Mouse (Mus musculus) hindbrain, embryonic 13.5 days (tissue): ENCODE data around the gene Olfr1336. TPM values are rescaled to one million over a fixed set of nuclear protein-coding genes. Genes with fewer than 3 reads are reported as not detected.
A peak's percentile ranks its signal among the peaks of the same experiment; 100 is the strongest.
"Not testable (repeated sequence)": the region's sequence is repeated elsewhere in the genome, so short reads cannot be mapped to it uniquely, and the experiment has no call there.

Experiments
- ATAC-seq: fragments of 200-750 bp; cut with Nextera tagmentation; 2 replicates; pipeline ENCODE4 v1.8.0; 2017; ENCODE audit warnings: moderate TSS enrichment; ENCODE audit not compliant: low FRiP score
- H3K27ac ChIP-seq: fragments of 300-500 bp; sonication (generic); 2 replicates; pipeline ENCODE4 v1.5.1; 2015; ENCODE audit warnings: inconsistent platforms, mild to moderate bottlenecking, moderate library complexity
- H3K27me3 ChIP-seq: fragments of 300-500 bp; sonication (generic); 2 replicates; pipeline ENCODE4 v1.6.1; 2015; ENCODE audit warnings: mild to moderate bottlenecking, inconsistent platforms
- H3K36me3 ChIP-seq: fragments of 300-500 bp; sonication (generic); 2 replicates; pipeline ENCODE4 v1.6.1; 2015; ENCODE audit warnings: mild to moderate bottlenecking, inconsistent platforms
- H3K4me1 ChIP-seq: fragments of 300-500 bp; sonication (generic); replicated peaks from 2 replicates; pipeline ENCODE4 v1.6.1; 2015; ENCODE audit warnings: inconsistent platforms
- H3K4me2 ChIP-seq: fragments of 300-500 bp; sonication (generic); 2 replicates; pipeline ENCODE4 v1.6.1; 2015; ENCODE audit warnings: inconsistent platforms, mild to moderate bottlenecking, moderate library complexity
- H3K4me3 ChIP-seq: fragments of 300-500 bp; sonication (generic); 2 replicates; pipeline ENCODE4 v1.5.1; 2015; ENCODE audit warnings: mild to moderate bottlenecking, inconsistent platforms
- H3K9ac ChIP-seq: fragments of 300-500 bp; sonication (generic); 2 replicates; pipeline ENCODE4 v1.6.1; 2015; ENCODE audit warnings: mild to moderate bottlenecking, inconsistent platforms
- H3K9me3 ChIP-seq: fragments of 300-500 bp; sonication (generic); 2 replicates; pipeline ENCODE4 v1.6.1; 2016; ENCODE audit warnings: inconsistent platforms
- WGBS: fragments of 180-500 bp; shearing (Covaris S2); methylation state at CpG from one replicate; pipeline ENCODE4 v1.1.7; 2015; 5-methylcytosine and 5-hydroxymethylcytosine counted together
- polyA plus RNA-seq: library from polyadenylated mRNA; unstranded; fragments of >200 nt; fragmentation: Nextera tagmentation; extraction: Ambion mirVana; gene quantifications from 2 replicates; pipeline ENCODE4 v1.2.1, GENCODE M21; 2015

Gene Olfr1336
- 0.03 TPM in 1 of 2 replicates, not detected in the other for polyA plus RNA-seq

DNA sequence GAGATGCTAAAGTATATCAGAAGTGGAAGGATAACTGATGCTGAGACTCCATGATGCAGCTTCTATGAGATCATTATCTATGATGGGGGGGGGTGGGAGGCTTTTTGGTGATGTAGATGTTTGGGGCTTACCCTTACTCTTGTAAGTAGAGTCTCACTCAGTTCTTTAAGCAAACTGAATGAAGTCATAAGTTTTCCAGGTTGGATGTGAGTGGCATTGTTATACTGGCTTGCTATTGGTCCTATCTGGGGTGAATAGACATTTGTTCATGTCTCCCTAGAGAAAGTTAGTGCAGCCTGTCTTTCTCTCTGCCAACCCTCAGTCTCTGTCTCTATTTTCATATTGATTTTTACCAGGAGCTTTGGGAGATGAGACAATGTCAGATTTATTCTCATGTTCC lies at the start of gene Olfr1336:
Gene Olfr1336 (plus strand): TSS at position 301 of the 400 bp plus-strand sequence.
- H3K9me3 ChIP-seq, result no peaks in the 10 kb centered on the region
- H3K4me3 ChIP-seq, result no peak within 1 kb of the TSS
- H3K27ac ChIP-seq, result no peak within 1 kb of the TSS
- no peaks in the 10 kb centered on the region for H3K27me3 ChIP-seq
- H3K9ac ChIP-seq, result no peak within 1 kb of the TSS
- ATAC-seq, result no peak
- H3K4me1 ChIP-seq, result no peaks in the 10 kb centered on the region
- H3K4me2 ChIP-seq, result no peak within 1 kb of the TSS
- H3K36me3 ChIP-seq, result no peaks in the 10 kb centered on the region

DNA sequence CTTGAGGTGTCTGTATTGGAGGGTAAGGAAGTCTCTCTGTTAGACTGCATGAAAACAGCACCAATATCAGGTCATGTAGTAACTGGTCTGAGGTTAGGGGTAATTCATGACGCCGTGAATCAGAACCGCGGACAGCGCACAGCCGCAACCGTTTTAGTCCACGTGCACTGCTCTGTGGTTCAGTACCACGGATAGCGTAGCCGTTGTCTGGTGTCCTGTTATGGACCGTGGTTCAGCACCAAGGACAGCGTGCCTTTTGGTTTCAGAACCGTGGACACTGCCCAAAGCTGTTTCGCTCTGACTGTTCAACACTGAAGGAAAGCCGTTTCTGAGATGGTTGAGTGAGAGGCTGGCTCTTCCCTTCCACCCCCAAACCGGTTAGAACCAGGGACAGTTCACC lies 45.9 kb upstream of the Olfr1336 start, which contains the start of gene Gm20715:
Gene Gm20715 (plus strand): TSS at position 235 of the 400 bp plus-strand sequence.
- no peaks in the 10 kb centered on the region for H3K27me3 ChIP-seq
- H3K4me3 ChIP-seq, result no peak within 1 kb of the TSS
- no peak within 1 kb of the TSS for H3K4me2 ChIP-seq
- H3K9ac ChIP-seq, result no peak within 1 kb of the TSS
- H3K4me1 ChIP-seq, result no peaks in the 10 kb centered on the region
- no peak within 1 kb of the TSS for H3K27ac ChIP-seq
- ATAC-seq, result peak; percentile 47; the same call in 1 of the 2 replicates
- H3K36me3 ChIP-seq, result no peaks in the 10 kb centered on the region
- H3K9me3 ChIP-seq, result no peaks in the 10 kb centered on the region
- WGBS, result 2% methylated on average over 17 of the region's 17 CpGs

DNA sequence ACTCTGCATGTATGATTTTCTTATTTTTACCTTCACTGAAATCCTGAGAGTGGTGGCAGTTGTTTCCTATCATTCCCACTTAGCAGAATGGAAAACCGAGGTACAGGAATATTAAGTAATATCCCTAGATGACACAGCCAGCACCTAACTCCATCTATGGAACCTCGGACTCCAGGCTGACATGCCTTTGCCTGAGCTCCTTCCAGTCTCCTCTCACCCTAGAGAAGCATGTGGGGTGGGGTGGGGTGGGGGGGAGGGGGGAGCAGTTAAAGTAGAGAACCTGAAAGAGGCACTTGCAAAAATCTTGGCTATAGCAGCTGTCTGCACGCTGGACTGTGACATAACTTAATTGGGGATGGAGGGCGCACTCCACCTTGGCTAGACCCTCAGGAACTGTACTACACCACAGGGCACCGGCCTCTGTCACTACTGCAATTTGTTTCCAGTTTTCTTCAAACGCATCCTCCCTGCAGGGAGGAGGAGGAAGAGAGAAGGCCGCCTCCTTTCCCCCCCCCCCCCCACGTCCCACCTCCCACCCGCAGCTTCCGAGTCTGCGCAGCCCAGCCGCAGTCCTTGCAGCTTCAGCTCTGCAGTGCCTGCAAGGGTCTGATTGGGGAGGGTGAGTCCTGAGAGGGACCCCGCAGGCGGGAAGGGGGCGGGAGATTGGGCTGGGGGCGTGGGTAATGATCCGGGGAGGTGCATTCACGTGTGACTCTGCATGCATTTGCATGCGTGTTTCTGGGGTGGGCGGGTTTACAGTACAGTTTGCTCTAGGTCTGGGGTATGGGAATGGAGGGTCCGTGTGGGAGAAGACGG lies 41.1 kb upstream of the Olfr1336 start:
- ATAC-seq, result peak; percentile 89

GRCm38 (mm10) chr7:6415442-6415787 lies 40.6 kb upstream of the Olfr1336 start:
- no peaks in the 10 kb centered on the region for H3K27me3 ChIP-seq
- peak overlapping the region; percentile 70 for H3K9ac ChIP-seq
- H3K27ac ChIP-seq, result no peak overlapping the region
- WGBS, result 14% methylated on average over 8 of the region's 8 CpGs
- peak overlapping the region; percentile 53 for H3K4me2 ChIP-seq
- peak; percentile 53 for ATAC-seq
- H3K4me1 ChIP-seq, result no peaks in the 10 kb centered on the region; the same call in 1 of the 2 replicates
- no peaks in the 10 kb centered on the region for H3K9me3 ChIP-seq
- peak overlapping the region; percentile 41 for H3K4me3 ChIP-seq
- H3K36me3 ChIP-seq, result no peaks in the 10 kb centered on the region

More for the DNA sequence above, 41.1 kb upstream of the Olfr1336 start:
- Histone ChIP-seq H3K9me3 (no peaks in the 10 kb centered on the region), H3K9ac (peak overlapping the region; percentile 70), H3K4me2 (peak overlapping the region; percentile 53), H3K27ac (no peak overlapping the region), H3K4me3 (peak overlapping the region; percentile 41), H3K27me3 (no peaks in the 10 kb centered on the region), H3K4me1 (no peaks in the 10 kb centered on the region; the same call in 1 of the 2 replicates), H3K36me3 (no peaks in the 10 kb centered on the region)
- 8% methylated on average over 18 of the region's 22 CpGs for WGBS

DNA sequence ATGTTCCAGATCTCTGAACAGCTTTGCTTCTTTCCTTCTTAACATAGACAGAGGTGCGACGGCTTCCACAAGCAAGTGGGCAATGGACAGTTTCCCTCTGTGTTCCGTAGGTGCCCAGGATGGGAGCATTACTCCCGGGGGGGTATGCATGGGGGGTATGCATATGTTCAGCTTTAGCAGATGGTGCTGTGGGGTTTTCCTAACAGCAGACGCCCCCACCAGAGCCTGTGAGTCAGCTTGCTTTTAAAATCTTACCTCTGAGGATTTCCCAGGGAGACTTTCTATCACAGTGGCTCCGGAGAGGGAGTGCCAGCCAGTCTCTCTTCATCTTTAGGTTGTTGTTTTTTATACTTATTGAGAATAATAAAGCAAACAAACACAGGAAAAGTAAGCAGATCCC lies 36.1 kb upstream of the Olfr1336 start:
- ATAC-seq, result no peak
- Histone ChIP-seq H3K9me3 (0 out of 2 replicates have a peak, but pooled peaks cover 3% of the 10 kb centered on the region), H3K4me2 (no peak overlapping the region), H3K4me1 (no peaks in the 10 kb centered on the region; the same call in 1 of the 2 replicates), H3K4me3 (no peak overlapping the region), H3K27me3 (no peaks in the 10 kb centered on the region), H3K27ac (no peak overlapping the region), H3K9ac (no peak overlapping the region), H3K36me3 (no peaks in the 10 kb centered on the region)
- 81% methylated on average over 6 of the region's 6 CpGs for WGBS

GRCm38 (mm10) chr7:6429381-6429780 lies 26.6 kb upstream of the Olfr1336 start:
- Histone ChIP-seq H3K27ac (no peak overlapping the region), H3K9ac (no peak overlapping the region), H3K9me3 (no peaks in the 10 kb centered on the region), H3K36me3 (peaks cover 10% of the 10 kb centered on the region), H3K27me3 (no peaks in the 10 kb centered on the region), H3K4me3 (no peak overlapping the region), H3K4me2 (no peak overlapping the region), H3K4me1 (0 out of 2 replicates have a peak, but pooled peaks cover 4% of the 10 kb centered on the region)
- no peak for ATAC-seq
- WGBS, result 94% methylated on average over 3 of the region's 3 CpGs

DNA sequence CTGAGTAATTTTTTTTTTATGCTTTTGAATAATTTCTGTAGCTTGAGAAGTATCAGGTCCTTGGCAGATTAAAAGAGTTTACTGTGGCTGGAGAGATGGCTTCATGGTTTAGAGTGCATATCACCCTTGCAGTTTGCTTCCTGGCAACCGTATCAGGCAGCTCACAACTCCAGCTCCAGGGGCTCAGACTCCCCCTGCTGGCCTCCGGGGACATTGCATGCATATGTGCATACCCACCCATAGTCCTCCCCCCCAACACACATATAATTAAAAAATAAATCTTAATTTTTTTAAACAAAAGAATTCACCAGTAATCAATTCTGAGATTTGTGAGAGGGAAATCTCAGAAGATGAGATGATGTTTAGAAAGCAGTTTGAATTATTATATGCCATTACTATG lies 25.6 kb upstream of the Olfr1336 start:
- 42% methylated on average over 2 of the region's 2 CpGs for WGBS
- no peak overlapping the region for H3K4me2 ChIP-seq
- no peak overlapping the region for H3K9ac ChIP-seq
- no peak overlapping the region for H3K4me3 ChIP-seq
- H3K9me3 ChIP-seq, result no peaks in the 10 kb centered on the region
- H3K36me3 ChIP-seq, result peaks cover 10% of the 10 kb centered on the region
- H3K27ac ChIP-seq, result no peak overlapping the region
- H3K4me1 ChIP-seq, result peaks cover 9% of the 10 kb centered on the region
- ATAC-seq, result no peak
- no peaks in the 10 kb centered on the region for H3K27me3 ChIP-seq

- WGBS, result 85% methylated on average over 3 of the region's 3 CpGs
- Histone ChIP-seq H3K27me3 (no peaks in the 10 kb centered on the region), H3K4me1 (peaks cover 15% of the 10 kb centered on the region)
Measured at GRCm38 (mm10) chr7:6438388-6438787, 17.6 kb upstream of the Olfr1336 start, which contains the start of gene Olfr1344. TSS of gene Olfr1344 (plus strand) at chr7:6438688.

GRCm38 (mm10) chr7:6441173-6441572 lies 14.8 kb upstream of the Olfr1336 start:
- H3K4me2 ChIP-seq, result no peak overlapping the region
- no peak overlapping the region for H3K4me3 ChIP-seq
- 64% methylated on average over 2 of the region's 2 CpGs for WGBS
- H3K4me1 ChIP-seq, result no peaks in the 10 kb centered on the region
- H3K9ac ChIP-seq, result no peak overlapping the region
- no peaks in the 10 kb centered on the region for H3K36me3 ChIP-seq
- no peaks in the 10 kb centered on the region for H3K9me3 ChIP-seq
- no peak overlapping the region for H3K27ac ChIP-seq
- H3K27me3 ChIP-seq, result no peaks in the 10 kb centered on the region
- no peak for ATAC-seq

More at GRCm38 (mm10) chr7:6438388-6438787, 17.6 kb upstream of the Olfr1336 start, which contains the start of gene Olfr1344:
- no peaks in the 10 kb centered on the region for H3K36me3 ChIP-seq
- no peak within 1 kb of the TSS for H3K9ac ChIP-seq
- H3K9me3 ChIP-seq, result no peaks in the 10 kb centered on the region
- H3K4me3 ChIP-seq, result no peak within 1 kb of the TSS
- no peak for ATAC-seq
- no peak within 1 kb of the TSS for H3K27ac ChIP-seq
- H3K4me2 ChIP-seq, result no peak within 1 kb of the TSS

- ATAC-seq, result no peak
- no peak overlapping the region for H3K27ac ChIP-seq
- H3K27me3 ChIP-seq, result no peaks in the 10 kb centered on the region
- 93% methylated on average over 5 of the region's 5 CpGs for WGBS
- H3K4me1 ChIP-seq, result no peaks in the 10 kb centered on the region
- no peak overlapping the region for H3K4me2 ChIP-seq
- no peak overlapping the region for H3K4me3 ChIP-seq
- no peaks in the 10 kb centered on the region for H3K9me3 ChIP-seq
- no peaks in the 10 kb centered on the region for H3K36me3 ChIP-seq
- no peak overlapping the region for H3K9ac ChIP-seq
Measured at GRCm38 (mm10) chr7:6447771-6448170, 8.2 kb upstream of the Olfr1336 start.

- Histone ChIP-seq H3K4me1 (no peaks in the 10 kb centered on the region), H3K9ac (no peak overlapping the region), H3K9me3 (no peaks in the 10 kb centered on the region), H3K27me3 (no peaks in the 10 kb centered on the region), H3K4me3 (no peak overlapping the region), H3K36me3 (no peaks in the 10 kb centered on the region), H3K4me2 (no peak overlapping the region), H3K27ac (no peak overlapping the region)
- 45% methylated on average over 3 of the region's 3 CpGs for WGBS
- no peak for ATAC-seq
Measured at GRCm38 (mm10) chr7:6456399-6456798, 431 bp downstream of the Olfr1336 start.

- ATAC-seq, result no peak
- H3K4me2 ChIP-seq, result no peak within 1 kb of the TSS
- H3K36me3 ChIP-seq, result no peaks in the 10 kb centered on the region
- no peaks in the 10 kb centered on the region for H3K27me3 ChIP-seq
- H3K27ac ChIP-seq, result no peak within 1 kb of the TSS
- H3K9ac ChIP-seq, result no peak within 1 kb of the TSS
- no peaks in the 10 kb centered on the region for H3K9me3 ChIP-seq
- H3K4me1 ChIP-seq, result no peaks in the 10 kb centered on the region
- no peak within 1 kb of the TSS for H3K4me3 ChIP-seq
Measured at GRCm38 (mm10) chr7:6466951-6467350, 11.0 kb downstream of the Olfr1336 start, which contains the start of gene Olfr1346. TSS of gene Olfr1346 (plus strand) at chr7:6467101.

GRCm38 (mm10) chr7:6477633-6478032 lies 21.7 kb downstream of the Olfr1336 start:
- not testable (repeated sequence) for ATAC-seq, H3K4me3 ChIP-seq, H3K9me3 ChIP-seq, H3K4me2 ChIP-seq, H3K27ac ChIP-seq, H3K36me3 ChIP-seq, H3K4me1 ChIP-seq, H3K27me3 ChIP-seq, H3K9ac ChIP-seq
- WGBS, result 84% methylated on average over 2 of the region's 2 CpGs
